Mouse (Mus musculus) heart, postnatal 0 days (tissue): ENCODE measurements at regions not wholly inside any gene's neighbourhood (a gene's known extent, or its start where the extent isn't known, plus 50 kb on each side); places are given as distances from the start of the nearest gene placed in this dataset.

Experiments
- ATAC-seq: fragments of 200-750 bp; cut with Nextera tagmentation; 2 replicates; pipeline ENCODE4 v1.8.0; 2017; ENCODE audit warnings: low read depth, moderate number of reproducible peaks, moderate library complexity; ENCODE audit not compliant: insufficient read depth
- DNase-seq: peaks from one replicate; pipeline ENCODE4 v3.0.0-alpha.2; 2016; ENCODE audit warnings: low spot score
- H3K27ac ChIP-seq: fragments of 300-500 bp; sonication (generic); 2 replicates; pipeline ENCODE4 v1.5.1; 2014; ENCODE audit warnings: low read depth, mild to moderate bottlenecking
- H3K27me3 ChIP-seq: fragments of 300-500 bp; sonication (generic); 2 replicates; pipeline ENCODE4 v1.6.1; 2014; ENCODE audit warnings: low read length, mixed read lengths; ENCODE audit not compliant: control insufficient read depth, insufficient read depth
- H3K36me3 ChIP-seq: fragments of 300-500 bp; sonication (generic); replicated peaks from 2 replicates; pipeline ENCODE4 v1.6.1; 2014; ENCODE audit warnings: low read length, mixed read lengths; ENCODE audit not compliant: control insufficient read depth, insufficient read depth
- H3K4me1 ChIP-seq: fragments of 300-500 bp; sonication (generic); 2 replicates; pipeline ENCODE4 v1.6.1; 2014; ENCODE audit warnings: antibody characterized with exemption; ENCODE audit not compliant: control insufficient read depth, insufficient read depth
- H3K4me2 ChIP-seq: fragments of 300-500 bp; sonication (generic); 2 replicates; pipeline ENCODE4 v1.6.1; 2014; ENCODE audit warnings: low read depth, mild to moderate bottlenecking, low read length, moderate library complexity
- H3K4me3 ChIP-seq: fragments of 300-500 bp; sonication (generic); 2 replicates; pipeline ENCODE4 v1.5.1; 2014; ENCODE audit warnings: low read depth, low read length
- H3K9ac ChIP-seq: fragments of 300-500 bp; sonication (generic); replicated peaks from 2 replicates; pipeline ENCODE4 v1.6.1; 2014; ENCODE audit warnings: low read depth, low read length, mixed read lengths
- H3K9me3 ChIP-seq: fragments of 300-500 bp; sonication (generic); replicated peaks from 2 replicates; pipeline ENCODE4 v1.6.1; 2016; ENCODE audit warnings: low read length; ENCODE audit not compliant: control insufficient read depth
- CTCF ChIP-seq: IDR thresholded peaks from 2 replicates; pipeline ENCODE4 v1.5.1; 2016; ENCODE audit warnings: antibody characterized with exemption, control low read depth, low read depth
- EP300 ChIP-seq: IDR thresholded peaks from 2 replicates; pipeline ENCODE4 v1.6.1; 2016; ENCODE audit warnings: antibody characterized with exemption, low read depth
- WGBS: fragments of 180-500 bp; shearing (Covaris S2); extraction: QIAGEN DNeasy Blood & Tissue Kit; methylation state at CpG from one replicate; pipeline ENCODE4 v1.1.7; 2014; 5-methylcytosine and 5-hydroxymethylcytosine counted together

DNA sequence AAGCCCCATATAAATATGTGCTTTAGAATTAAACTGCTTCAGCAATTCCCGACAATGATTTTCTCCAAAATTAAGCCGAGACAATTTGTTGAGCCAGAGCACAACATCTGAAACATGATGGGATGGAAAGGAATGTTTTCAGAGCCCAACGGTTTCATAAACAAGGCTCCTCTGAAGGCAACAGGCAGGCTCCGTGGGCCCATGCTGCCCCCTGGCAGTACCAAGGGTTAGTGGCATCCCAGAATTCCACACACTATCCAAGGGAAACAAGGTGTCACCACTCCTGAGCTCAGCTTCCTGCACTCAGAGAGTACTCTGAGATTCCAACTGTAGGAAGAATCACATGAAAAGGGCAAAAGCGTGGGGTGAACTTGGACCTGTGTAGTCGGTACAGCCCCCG, 57.5 kb upstream of the Ptprt start:
- no peaks in the 10 kb centered on the region for H3K9me3 ChIP-seq
- no peaks in the 10 kb centered on the region for H3K27me3 ChIP-seq
- WGBS = 70% methylated on average over 7 of the region's 7 CpGs
- no peak for DNase-seq
- H3K9ac ChIP-seq = no peak overlapping the region
- H3K36me3 ChIP-seq = no peaks in the 10 kb centered on the region
- H3K4me2 ChIP-seq = no peak overlapping the region
- TF ChIP-seq CTCF (0 out of 2 replicates have a peak, but pooled peaks have one; percentile 17), EP300 (no peak)
- no peak for ATAC-seq
- no peaks in the 10 kb centered on the region for H3K4me1 ChIP-seq
- H3K4me3 ChIP-seq = no peak overlapping the region
- no peak overlapping the region for H3K27ac ChIP-seq

DNA sequence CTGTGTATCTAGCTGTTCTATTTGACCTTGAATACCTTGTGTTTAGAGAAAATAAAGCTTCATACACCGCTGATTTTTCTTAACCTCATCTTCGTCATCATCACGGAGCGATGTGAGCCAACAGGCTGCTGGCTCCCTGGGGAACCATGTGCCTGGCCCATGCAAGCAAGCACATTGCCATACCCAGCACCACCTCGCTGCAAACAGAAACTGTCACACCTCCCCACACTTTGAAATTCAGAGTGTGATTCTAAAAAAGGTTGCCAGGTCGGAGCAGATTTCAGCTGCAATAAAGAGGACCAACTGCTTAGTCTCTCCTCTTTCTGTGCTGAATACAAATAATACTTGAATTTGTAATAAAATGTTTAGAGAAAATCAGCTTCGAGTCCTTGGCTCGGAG, 54.0 kb upstream of the Ptprt start:
- H3K36me3 ChIP-seq = no peaks in the 10 kb centered on the region
- no peak overlapping the region for H3K4me2 ChIP-seq
- ATAC-seq = no peak
- H3K4me1 ChIP-seq = no peaks in the 10 kb centered on the region
- no peaks in the 10 kb centered on the region for H3K27me3 ChIP-seq
- no peaks in the 10 kb centered on the region for H3K9me3 ChIP-seq
- no peak overlapping the region for H3K27ac ChIP-seq
- no peak for TF ChIP-seq CTCF
- no peak for TF ChIP-seq EP300
- H3K9ac ChIP-seq = no peak overlapping the region
- DNase-seq = no peak
- no peak overlapping the region for H3K4me3 ChIP-seq
- 76% methylated on average over 8 of the region's 8 CpGs for WGBS

DNA sequence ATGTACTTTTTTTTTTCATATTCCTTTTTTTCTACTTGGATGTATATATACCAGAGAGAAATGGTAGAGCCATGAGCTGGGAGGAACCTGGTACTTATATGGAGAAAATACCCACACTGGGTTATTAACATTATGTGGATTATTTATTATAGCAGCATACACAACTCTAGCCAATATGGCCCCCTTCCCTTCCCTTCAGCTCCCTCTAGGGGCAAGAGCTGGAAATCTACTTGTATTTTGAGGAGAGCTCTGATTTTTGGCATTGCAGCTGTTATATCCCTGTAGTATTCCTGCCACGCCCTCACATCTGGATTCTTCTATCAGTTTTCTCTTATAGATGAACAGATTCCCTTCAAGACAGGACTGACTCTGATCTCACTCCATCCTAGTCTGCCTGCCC, 52.0 kb upstream of the Ptprt start:
- Histone ChIP-seq H3K36me3 (no peaks in the 10 kb centered on the region), H3K27me3 (no peaks in the 10 kb centered on the region), H3K9ac (no peak overlapping the region), H3K4me1 (no peaks in the 10 kb centered on the region), H3K4me3 (no peak overlapping the region), H3K27ac (no peak overlapping the region), H3K9me3 (no peaks in the 10 kb centered on the region), H3K4me2 (no peak overlapping the region)
- TF ChIP-seq CTCF (peak; percentile 22; the same call in 1 of the 2 replicates), EP300 (no peak)
- WGBS = 67% methylated on average over 1 of the region's 1 CpGs
- ATAC-seq (no peak), DNase-seq (no peak)

DNA sequence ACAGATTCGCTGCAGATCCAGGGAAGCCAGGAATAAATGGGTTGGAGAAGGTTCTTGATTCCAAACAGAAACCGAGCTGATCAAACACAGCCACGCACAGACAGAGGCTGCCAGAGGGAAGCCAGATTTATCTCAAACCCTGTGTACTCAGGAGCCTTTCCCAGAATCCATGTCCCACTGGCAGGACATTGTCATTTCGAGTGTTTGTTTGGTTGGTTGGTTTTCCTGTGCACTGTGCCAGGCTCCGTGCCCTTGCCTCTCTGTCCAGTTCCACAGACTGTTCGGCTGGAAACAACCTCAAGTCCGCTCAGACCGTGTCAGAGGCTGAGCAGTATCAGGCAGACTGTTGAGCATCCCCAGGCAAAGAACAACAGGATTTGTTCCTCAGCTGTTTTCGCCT, 51.4 kb upstream of the Ptprt start:
- H3K27ac ChIP-seq = no peak overlapping the region
- H3K9me3 ChIP-seq = no peaks in the 10 kb centered on the region
- H3K27me3 ChIP-seq = no peaks in the 10 kb centered on the region
- 77% methylated on average over 9 of the region's 9 CpGs for WGBS
- H3K9ac ChIP-seq = no peak overlapping the region
- TF ChIP-seq EP300 = no peak
- no peak for TF ChIP-seq CTCF
- no peaks in the 10 kb centered on the region for H3K36me3 ChIP-seq
- no peak overlapping the region for H3K4me3 ChIP-seq
- H3K4me2 ChIP-seq = no peak overlapping the region
- no peak for DNase-seq
- no peaks in the 10 kb centered on the region for H3K4me1 ChIP-seq
- ATAC-seq = no peak
